Mouse (Mus musculus): Measurements from ENCODE around the gene Tctn1. TPM values are rescaled to one million over a fixed set of nuclear protein-coding genes. Genes with fewer than 3 reads are reported as not detected.
A peak's percentile ranks its signal among the peaks of the same experiment; 100 is the strongest.

Gene Tctn1
- total RNA-seq, 2 experiments from 2014 or later, result 10.3 to 14.6 TPM

- DNase-seq (ENCODE audit: low spot score in 2 of 2), result no peak
These were observed 15.0 kb downstream of the Tctn1 start for GRCm38 (mm10) chr5:122249281-122249680.

GRCm38 (mm10) chr5:122247934-122248333 is 16.3 kb downstream of the Tctn1 start:
- no peak for DNase-seq (ENCODE audit: low spot score in 2 of 2)

- DNase-seq (ENCODE audit: low spot score in 2 of 2), result peak; percentile 42 to 48
These were observed 16.7 kb downstream of the Tctn1 start for GRCm38 (mm10) chr5:122247529-122247928.

GRCm38 (mm10) chr5:122246547-122247167 is 17.6 kb downstream of the Tctn1 start:
- DNase-seq (ENCODE audit: low spot score in 2 of 2), result no peak

- DNase-seq (ENCODE audit: low spot score in 2 of 2), result no peak
These were observed 19.1 kb downstream of the Tctn1 start for GRCm38 (mm10) chr5:122245186-122245585.

GRCm38 (mm10) chr5:122243781-122244523 is 20.3 kb downstream of the Tctn1 start:
- no peak for DNase-seq (ENCODE audit: low spot score in 2 of 2)

GRCm38 (mm10) chr5:122242521-122243123 is 21.6 kb downstream of the Tctn1 start:
- no peak for DNase-seq (ENCODE audit: low spot score in 2 of 2)

GRCm38 (mm10) chr5:122240989-122241388 is 23.3 kb downstream of the Tctn1 start:
- DNase-seq (ENCODE audit: low spot score in 2 of 2), result peak in 1 of 2 experiments; percentile 21

GRCm38 (mm10) chr5:122240521-122240920 is 23.7 kb downstream of the Tctn1 start:
- DNase-seq (ENCODE audit: low spot score in 2 of 2), result no peak

GRCm38 (mm10) chr5:122239618-122240017 is 24.6 kb downstream of the Tctn1 start:
- no peak for DNase-seq (ENCODE audit: low spot score in 2 of 2)

GRCm38 (mm10) chr5:122237200-122237599 is 27.1 kb downstream of the Tctn1 start:
- peak in 1 of 2 experiments; percentile 27 for DNase-seq (ENCODE audit: low spot score in 2 of 2)

GRCm38 (mm10) chr5:122235196-122235836 is 28.9 kb downstream of the Tctn1 start:
- no peak for DNase-seq (ENCODE audit: low spot score in 2 of 2)

- no peak for DNase-seq (ENCODE audit: low spot score in 2 of 2)
These were observed 29.7 kb downstream of the Tctn1 start for GRCm38 (mm10) chr5:122234319-122235195.

GRCm38 (mm10) chr5:122233695-122234094 is 30.6 kb downstream of the Tctn1 start:
- peak; percentile 22 to 25 for DNase-seq (ENCODE audit: low spot score in 2 of 2)

- DNase-seq (ENCODE audit: low spot score in 2 of 2), result no peak
These were observed 31.1 kb downstream of the Tctn1 start for GRCm38 (mm10) chr5:122233077-122233581.

GRCm38 (mm10) chr5:122232004-122232403 is 32.3 kb downstream of the Tctn1 start:
- DNase-seq (ENCODE audit: low spot score in 2 of 2), result no peak

GRCm38 (mm10) chr5:122231431-122231830 is 32.8 kb downstream of the Tctn1 start:
- no peak for DNase-seq (ENCODE audit: low spot score in 2 of 2)

- DNase-seq (ENCODE audit: low spot score in 2 of 2), result no peak
These were observed 33.4 kb downstream of the Tctn1 start for GRCm38 (mm10) chr5:122230816-122231215.

- no peak for DNase-seq (ENCODE audit: low spot score in 2 of 2)
These were observed 35.5 kb downstream of the Tctn1 start for GRCm38 (mm10) chr5:122228772-122229171.

- no peak for DNase-seq (ENCODE audit: low spot score in 2 of 2)
These were observed 35.9 kb downstream of the Tctn1 start for GRCm38 (mm10) chr5:122228271-122228765.

Data from left cerebral cortex, adult 18-20 months (tissue).